ENCODE assay signal across 11 mouse cellular contexts in the genomic region with DNA sequence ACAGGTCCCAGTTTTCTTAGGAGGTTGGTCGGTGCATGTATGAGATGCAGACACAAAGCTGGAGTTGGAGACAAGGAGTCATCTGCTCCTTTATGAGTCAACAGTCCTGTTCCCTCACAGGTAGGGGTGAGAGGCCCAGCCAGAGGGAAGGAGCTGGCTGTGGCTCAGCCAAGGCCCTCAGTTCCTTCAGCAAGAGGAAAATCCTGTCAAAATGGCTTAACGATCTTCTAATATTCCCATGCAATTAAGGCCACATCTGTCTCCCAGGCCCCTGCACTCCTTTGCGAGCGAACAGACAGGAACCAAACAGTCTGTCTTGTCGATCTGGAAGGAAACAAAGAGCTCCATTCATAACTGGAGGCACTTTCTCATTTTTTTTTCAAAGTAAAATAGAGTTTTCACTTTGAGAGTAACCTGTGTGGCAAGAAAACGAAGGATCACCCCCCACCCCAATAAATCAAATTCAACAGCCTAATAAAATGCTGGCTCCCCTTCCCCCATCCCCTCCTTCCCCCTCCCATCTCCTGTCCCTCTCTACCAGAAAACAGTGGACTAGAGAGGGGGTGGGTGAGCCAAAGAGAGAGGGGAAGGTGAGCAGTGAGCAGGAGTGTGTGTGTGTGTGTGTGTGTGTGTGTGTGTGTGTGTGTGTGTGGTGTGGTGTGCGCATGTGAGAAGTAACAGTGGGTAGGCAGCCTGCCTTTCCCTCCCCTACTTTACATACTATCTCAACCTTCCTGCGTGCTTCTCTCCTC. TPM values are rescaled to one million over a fixed set of nuclear protein-coding genes. Genes with fewer than 3 reads are reported as not detected.
DNase-seq lines count a peak whose midpoint lies in the region; ATAC-seq lines count a peak whose summit lies in the region.
"Had no signal": no experiment of that assay in that cellular context is flagged by ENCODE, and none has a peak within 500 bp of the region (broad histone marks: within the 10 kb centered on the region; RNA-seq: fewer than 3 reads in every experiment).

No protein-coding gene starts in this region.

- no peak for DNase-seq in heart, adult 9 months (ENCODE audit: low spot score in 2 of 2)
- peak; percentile 9 for DNase-seq in midbrain, embryonic 14.5 days
- DNase-seq in embryonic facial prominence, embryonic 11.5 days (ENCODE audit: low spot score) = peak; percentile 67
- DNase-seq in adrenal gland, postnatal 25 days = no peak
- no peak for DNase-seq in ovary, postnatal 14 days (ENCODE audit: low spot score)
- DNase-seq: cerebellum, adult 2 months; spleen, adult 18-20 months had no signal

- no peaks in the 10 kb centered on the region for H3K27me3 ChIP-seq in heart, embryonic 13.5 days (replicated peaks)
- no peaks in the 10 kb centered on the region for H3K27me3 ChIP-seq in midbrain, embryonic 14.5 days (ENCODE audit: control insufficient read depth, insufficient read depth, low read length)
- H3K27me3 ChIP-seq in midbrain, embryonic 16.5 days (ENCODE audit: control insufficient read depth, insufficient read depth, low read depth, low read length) = no peaks in the 10 kb centered on the region
- no peaks in the 10 kb centered on the region for H3K27me3 ChIP-seq in embryonic facial prominence, embryonic 11.5 days (ENCODE audit: control insufficient read depth, insufficient read depth, low read length)

- H3K9me3 ChIP-seq in heart, embryonic 13.5 days = no peaks in the 10 kb centered on the region
- no peaks in the 10 kb centered on the region for H3K9me3 ChIP-seq in midbrain, embryonic 14.5 days (ENCODE audit: control insufficient read depth, low read length)
- H3K9me3 ChIP-seq in midbrain, embryonic 16.5 days (replicated peaks; ENCODE audit: control insufficient read depth, low read length, poor library complexity, severe bottlenecking) = no peaks in the 10 kb centered on the region
- no peaks in the 10 kb centered on the region for H3K9me3 ChIP-seq in embryonic facial prominence, embryonic 11.5 days (replicated peaks; ENCODE audit: control insufficient read depth, low read length)

- 0 out of 2 replicates have a peak overlapping the region, but pooled peaks have one; percentile 36 for H3K4me2 ChIP-seq in heart, embryonic 13.5 days
- no peak overlapping the region for H3K4me2 ChIP-seq in midbrain, embryonic 14.5 days (ENCODE audit: low read length)
- H3K4me2 ChIP-seq in midbrain, embryonic 16.5 days (ENCODE audit: low read length) = no peak overlapping the region
- H3K4me2 ChIP-seq in embryonic facial prominence, embryonic 11.5 days (ENCODE audit: low read depth, low read length) = no peak overlapping the region

- ATAC-seq in heart, embryonic 13.5 days (ENCODE audit: extremely low read depth, insufficient number of reproducible peaks, low FRiP score, low TSS enrichment) = no peak
- ATAC-seq in midbrain, embryonic 14.5 days (ENCODE audit: low FRiP score, low TSS enrichment) = no peak
- no peak for ATAC-seq in midbrain, embryonic 16.5 days
- ATAC-seq in embryonic facial prominence, embryonic 11.5 days (replicated peaks; ENCODE audit: insufficient number of reproducible peaks, low FRiP score, low TSS enrichment, low read depth) = peak; percentile 77
- ATAC-seq in neutrophil, adult 5-6 weeks (ENCODE audit: extremely low read depth, insufficient number of reproducible peaks, low FRiP score, poor library complexity, severe bottlenecking) = 0 out of 2 replicates have a peak, but pooled peaks have one; percentile 18
- ATAC-seq: forebrain, embryonic 14.5 days had no signal

- H3K9ac ChIP-seq in heart, embryonic 13.5 days = no peak overlapping the region
- H3K9ac ChIP-seq in midbrain, embryonic 14.5 days (replicated peaks; ENCODE audit: low read length) = no peak overlapping the region
- no peak overlapping the region; the same call in 1 of the 2 replicates for H3K9ac ChIP-seq in midbrain, embryonic 16.5 days (ENCODE audit: low read depth, low read length)
- no peak overlapping the region for H3K9ac ChIP-seq in embryonic facial prominence, embryonic 11.5 days (replicated peaks; ENCODE audit: low read length)

- H3K4me1 ChIP-seq in heart, embryonic 13.5 days = peaks cover 20% of the 10 kb centered on the region
- no peaks in the 10 kb centered on the region; the same call in 1 of the 2 replicates for H3K4me1 ChIP-seq in midbrain, embryonic 14.5 days (ENCODE audit: control insufficient read depth, insufficient read depth, low read length)
- H3K4me1 ChIP-seq in midbrain, embryonic 16.5 days (ENCODE audit: control insufficient read depth, insufficient read depth, low read length) = peaks cover 6% of the 10 kb centered on the region; the same call in 1 of the 2 replicates
- peaks cover 5% of the 10 kb centered on the region for H3K4me1 ChIP-seq in embryonic facial prominence, embryonic 11.5 days (ENCODE audit: control insufficient read depth, insufficient read depth, low read length)

- WGBS in heart, embryonic 13.5 days = 34% methylated on average over 8 of the region's 8 CpGs
- 37% methylated on average over 8 of the region's 8 CpGs for WGBS in midbrain, embryonic 14.5 days
- 30% methylated on average over 8 of the region's 8 CpGs for WGBS in midbrain, embryonic 16.5 days
- WGBS in embryonic facial prominence, embryonic 11.5 days = 10% methylated on average over 8 of the region's 8 CpGs

- H3K4me3 ChIP-seq in heart, embryonic 13.5 days = no peak overlapping the region
- no peak overlapping the region for H3K4me3 ChIP-seq in midbrain, embryonic 14.5 days (replicated peaks; ENCODE audit: low read depth, low read length)
- no peak overlapping the region for H3K4me3 ChIP-seq in midbrain, embryonic 16.5 days (ENCODE audit: low read depth, low read length)
- H3K4me3 ChIP-seq in embryonic facial prominence, embryonic 11.5 days (ENCODE audit: low read depth, low read length) = no peak overlapping the region

- H3K27ac ChIP-seq in heart, embryonic 13.5 days (replicated peaks) = peak overlapping the region; percentile 36
- no peak overlapping the region for H3K27ac ChIP-seq in midbrain, embryonic 14.5 days (replicated peaks; ENCODE audit: low read depth, low read length)
- no peak overlapping the region for H3K27ac ChIP-seq in midbrain, embryonic 16.5 days (ENCODE audit: low read length)
- H3K27ac ChIP-seq in embryonic facial prominence, embryonic 11.5 days (replicated peaks; ENCODE audit: low read depth, low read length) = peak overlapping the region; percentile 72

- H3K36me3 ChIP-seq in heart, embryonic 13.5 days = no peaks in the 10 kb centered on the region
- no peaks in the 10 kb centered on the region for H3K36me3 ChIP-seq in midbrain, embryonic 14.5 days (ENCODE audit: control insufficient read depth, insufficient read depth, low read length)
- H3K36me3 ChIP-seq in midbrain, embryonic 16.5 days (ENCODE audit: control insufficient read depth, insufficient read depth, low read length) = no peaks in the 10 kb centered on the region
- H3K36me3 ChIP-seq in embryonic facial prominence, embryonic 11.5 days (replicated peaks; ENCODE audit: control insufficient read depth, insufficient read depth, low read depth, low read length) = no peaks in the 10 kb centered on the region

RNA-seq across cellular contexts. Expression of gene Fli1, which starts 47.6 kb away (rescaled TPM):
- 18.3 and 18.6 TPM in 2 replicates for polyA plus RNA-seq in heart, embryonic 13.5 days (2015; fragmentation: Nextera tagmentation; extraction: Ambion mirVana)
- 4.0 and 7.9 TPM in 2 replicates for polyA plus RNA-seq in midbrain, embryonic 14.5 days (2014; fragmentation: Nextera tagmentation; extraction: Ambion mirVana)
- 6.0 and 7.2 TPM in 2 replicates for polyA plus RNA-seq in midbrain, embryonic 16.5 days (2015; fragmentation: Nextera tagmentation; extraction: Ambion mirVana)
- polyA plus RNA-seq in embryonic facial prominence, embryonic 11.5 days (2014; fragmentation: Nextera tagmentation; extraction: Ambion mirVana) = 42.1 and 48.0 TPM in 2 replicates
- total RNA-seq in neutrophil, adult 5-6 weeks (2017) = 203 and 223 TPM in 2 replicates
- 11.6 and 15.8 TPM in 2 replicates for total RNA-seq in adrenal gland, postnatal 25 days (2021)

Comparison
In these comparisons a context has a peak if more than half of its experiments do, and no peak if none do; other contexts are left out.
1. ATAC-seq: peak in embryonic facial prominence, embryonic 11.5 days (single experiment) and neutrophil, adult 5-6 weeks (single experiment); none in heart, embryonic 13.5 days (single experiment), midbrain, embryonic 14.5 days (single experiment) and midbrain, embryonic 16.5 days (single experiment).
2. H3K27ac ChIP-seq: peak in heart, embryonic 13.5 days (single experiment) and embryonic facial prominence, embryonic 11.5 days (single experiment); none in midbrain, embryonic 14.5 days (single experiment) and midbrain, embryonic 16.5 days (single experiment).
3. DNase-seq: peak in midbrain, embryonic 14.5 days (single experiment) and embryonic facial prominence, embryonic 11.5 days (single experiment); none in heart, adult 9 months (0 of 2), adrenal gland, postnatal 25 days (single experiment) and ovary, postnatal 14 days (single experiment).